Mouse (Mus musculus): ENCODE measurements around the gene Hmgn1. TPM values are rescaled to one million over a fixed set of nuclear protein-coding genes. Genes with fewer than 3 reads are reported as not detected.

Gene Hmgn1
- total RNA-seq, 1 experiment from 2014 or later, result 260 TPM

Other genes starting within 250 kb of the Hmgn1 start
- gene Psmg1, start 136.8 kb downstream of the Hmgn1 start, total RNA-seq (2021), result 35.4 and 38.8 TPM in 2 replicates
- 70.4 and 74.8 TPM in 2 replicates for gene Brwd1, start 45.2 kb downstream of the Hmgn1 start, total RNA-seq (2021)
- 17.7 and 23.2 TPM in 2 replicates for gene Wrb, start 17.7 kb upstream of the Hmgn1 start, total RNA-seq (2021)
- gene Lca5l, start 64.5 kb upstream of the Hmgn1 start, total RNA-seq (2021), result 0.85 and 2.5 TPM in 2 replicates
- 7.9 and 9.9 TPM in 2 replicates for gene Sh3bgr, start 72.7 kb upstream of the Hmgn1 start, total RNA-seq (2021)
- gene B3galt5, start 108.1 kb upstream of the Hmgn1 start, total RNA-seq (2021), result 0.30 TPM in 1 of 2 replicates, not detected in the other

Data from adrenal gland, postnatal 14 days (tissue).